Mouse (Mus musculus) layer of hippocampus, adult 9-10 months (tissue): Measurements from ENCODE around the gene Ubap2l.

Experiments used
- DNase-seq: peaks from one replicate; pipeline ENCODE4 v3.0.0; 2022; ENCODE audit warnings: low spot score

The Ubap2l gene

GRCm38 (mm10) chr3:89966946-89967345 is 85.5 kb downstream of the Ubap2l start:
- DNase-seq, result no peak

DNA sequence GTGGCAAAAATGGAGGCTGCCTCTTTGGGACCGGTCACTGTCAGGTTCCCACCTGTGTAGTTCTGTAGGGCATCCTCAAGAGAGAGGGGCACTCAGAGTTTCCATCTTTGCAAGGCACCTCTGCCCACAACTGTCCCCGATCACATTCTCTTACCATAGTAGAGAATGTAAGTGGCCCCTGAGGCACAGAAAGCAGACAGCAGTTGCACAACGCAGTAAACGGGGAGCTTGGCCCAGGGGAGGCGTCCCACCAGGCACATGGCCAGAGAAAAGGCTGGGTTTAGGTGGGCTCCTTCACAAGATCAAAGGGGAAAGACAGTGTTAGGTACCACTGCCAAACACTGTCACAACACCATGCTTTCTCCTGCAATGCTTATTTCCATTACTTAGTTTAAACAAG is 86.5 kb downstream of the Ubap2l start:
- DNase-seq, result no peak

DNA sequence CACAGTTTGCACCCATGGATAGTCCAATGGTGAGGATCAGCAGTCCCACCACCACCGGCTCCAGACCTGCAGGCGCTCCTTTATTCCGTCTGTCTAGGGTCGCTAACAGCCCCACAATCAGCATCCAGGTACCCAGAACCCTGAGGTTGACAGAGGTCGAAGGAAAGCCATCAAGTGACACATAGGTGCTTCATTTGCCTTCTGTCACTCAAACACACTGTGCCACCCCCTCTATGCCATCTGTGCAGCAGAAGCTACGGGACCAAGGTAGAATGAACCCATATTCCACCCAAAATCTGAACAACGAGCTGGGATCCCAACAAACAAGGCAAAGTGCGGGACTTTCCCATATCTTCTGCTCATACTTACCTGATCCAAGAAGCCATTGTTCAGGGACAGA is 86.9 kb downstream of the Ubap2l start:
- no peak for DNase-seq

- no peak for DNase-seq
Measured at GRCm38 (mm10) chr3:89963926-89964739, 88.3 kb downstream of the Ubap2l start.

GRCm38 (mm10) chr3:89963221-89963763 is 89.1 kb downstream of the Ubap2l start, which contains the start of gene Atp8b2:
Atp8b2 (minus strand) TSS chr3:89963508.
- DNase-seq, result no peak

GRCm38 (mm10) chr3:89962751-89963220 is 89.6 kb downstream of the Ubap2l start:
- DNase-seq, result no peak

DNA sequence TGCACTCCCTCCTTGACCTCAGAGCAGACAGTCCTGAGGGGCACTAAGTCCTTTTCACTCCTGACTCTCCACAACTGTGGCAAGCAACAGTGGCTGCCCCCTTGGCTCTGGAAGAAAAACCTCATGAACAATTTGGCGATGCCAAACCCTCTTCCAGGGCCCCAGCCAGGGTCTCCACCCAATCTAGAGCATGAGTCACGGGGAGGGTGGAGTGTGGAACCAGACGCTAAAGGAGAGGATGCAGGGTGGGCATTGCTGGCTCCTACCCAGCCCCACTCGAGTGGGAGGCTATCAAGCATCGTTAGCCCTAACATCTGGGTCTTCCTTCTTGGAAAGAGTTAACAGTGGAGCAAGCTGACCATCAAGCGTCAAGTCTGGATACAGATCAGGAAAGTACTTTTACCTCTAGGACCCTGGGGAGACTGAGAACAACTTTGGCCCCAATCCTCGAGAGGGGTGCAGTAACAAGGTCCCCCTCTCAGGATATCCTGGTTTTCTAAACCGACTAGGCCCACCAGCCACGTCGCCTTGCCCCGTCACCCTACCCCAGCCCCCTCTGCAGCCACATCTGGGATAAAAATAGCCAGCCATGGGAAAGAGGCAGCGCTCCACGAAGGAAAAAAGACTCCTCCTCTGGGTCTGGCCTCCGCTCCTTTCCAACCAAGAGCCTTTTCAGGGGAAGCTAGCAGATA is 90.2 kb downstream of the Ubap2l start:
- DNase-seq, result no peak

GRCm38 (mm10) chr3:89961436-89961835 is 91.0 kb downstream of the Ubap2l start:
- DNase-seq, result no peak

DNA sequence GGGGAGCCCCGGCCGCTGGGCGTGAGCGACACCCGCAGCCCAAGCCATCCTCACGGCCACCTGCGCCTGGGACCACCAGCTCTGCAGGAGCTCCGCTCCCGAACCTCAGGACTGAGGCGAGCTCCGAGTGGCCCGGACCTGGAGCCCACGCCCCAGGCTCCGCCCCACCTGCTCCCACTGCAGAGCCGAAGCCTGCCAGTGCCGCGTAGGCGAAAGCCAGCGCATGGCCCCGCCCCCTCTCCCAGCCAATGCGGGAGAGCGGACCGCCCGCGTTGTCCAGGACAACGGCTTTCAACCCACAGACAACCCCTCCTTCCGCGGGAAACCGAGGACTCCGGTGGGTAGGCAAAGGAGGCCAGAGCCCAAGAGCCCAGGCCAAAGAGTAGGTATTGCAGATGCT is 92.0 kb downstream of the Ubap2l start:
- DNase-seq, result peak; percentile 70

GRCm38 (mm10) chr3:89959435-89959834 is 93.0 kb downstream of the Ubap2l start:
- no peak for DNase-seq

- DNase-seq, result no peak
Measured at GRCm38 (mm10) chr3:89957880-89958279, 94.5 kb downstream of the Ubap2l start.

DNA sequence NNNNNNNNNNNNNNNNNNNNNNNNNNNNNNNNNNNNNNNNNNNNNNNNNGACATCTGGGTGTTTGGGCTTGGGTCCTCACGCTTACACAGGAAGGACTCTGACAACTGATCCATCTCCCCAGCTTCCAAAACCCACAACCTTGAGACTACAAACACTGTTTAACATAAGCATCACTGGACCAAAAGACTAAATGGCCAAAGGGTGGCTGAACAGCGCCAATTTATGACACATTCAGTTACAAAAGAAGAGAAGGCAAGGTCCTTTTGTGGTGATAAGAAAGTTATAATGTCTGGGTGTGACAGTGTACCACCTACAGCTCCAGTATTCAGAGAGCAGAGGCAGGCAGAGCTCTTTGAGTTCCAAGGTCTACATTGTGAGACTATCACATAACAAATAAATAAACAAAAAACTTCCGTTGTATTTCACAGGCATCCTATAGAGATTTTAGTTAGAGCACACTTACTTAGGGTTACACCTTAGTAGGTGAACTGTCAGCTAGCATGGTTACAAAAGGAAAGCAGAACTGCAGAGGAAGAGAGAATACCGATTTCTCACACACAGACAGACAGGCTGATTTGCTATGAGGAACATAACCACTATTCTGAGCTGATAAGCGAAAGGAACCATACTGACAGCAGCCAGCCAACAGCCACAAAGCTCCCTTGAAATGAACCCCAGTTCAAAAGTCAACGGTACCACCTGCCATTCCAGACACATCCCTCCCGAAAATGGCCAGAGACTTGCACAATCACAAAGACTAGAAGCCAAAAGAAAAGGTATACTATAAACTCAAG is 96.1 kb downstream of the Ubap2l start:
- DNase-seq, result no peak

- peak; percentile 69 for DNase-seq
Measured at GRCm38 (mm10) chr3:89953420-89953819, 99.0 kb downstream of the Ubap2l start.
